Mouse (Mus musculus) B cell, adult 2 months (primary cell): ENCODE measurements around the gene Gprasp1.

Experiments
- DNase-seq, 2 experiments: peaks; one replicate each; pipeline ENCODE4 v3.0.0; 2022

Gprasp1 gene

GRCm38 (mm10) chrX:135838521-135839360, 96.2 kb downstream of the Gprasp1 start, which contains the start of gene Gprasp2:
Gene Gprasp2, plus strand, starts transcription at chrX:135839034.
- DNase-seq: peak in 1 of 2 experiments; percentile 7

DNA sequence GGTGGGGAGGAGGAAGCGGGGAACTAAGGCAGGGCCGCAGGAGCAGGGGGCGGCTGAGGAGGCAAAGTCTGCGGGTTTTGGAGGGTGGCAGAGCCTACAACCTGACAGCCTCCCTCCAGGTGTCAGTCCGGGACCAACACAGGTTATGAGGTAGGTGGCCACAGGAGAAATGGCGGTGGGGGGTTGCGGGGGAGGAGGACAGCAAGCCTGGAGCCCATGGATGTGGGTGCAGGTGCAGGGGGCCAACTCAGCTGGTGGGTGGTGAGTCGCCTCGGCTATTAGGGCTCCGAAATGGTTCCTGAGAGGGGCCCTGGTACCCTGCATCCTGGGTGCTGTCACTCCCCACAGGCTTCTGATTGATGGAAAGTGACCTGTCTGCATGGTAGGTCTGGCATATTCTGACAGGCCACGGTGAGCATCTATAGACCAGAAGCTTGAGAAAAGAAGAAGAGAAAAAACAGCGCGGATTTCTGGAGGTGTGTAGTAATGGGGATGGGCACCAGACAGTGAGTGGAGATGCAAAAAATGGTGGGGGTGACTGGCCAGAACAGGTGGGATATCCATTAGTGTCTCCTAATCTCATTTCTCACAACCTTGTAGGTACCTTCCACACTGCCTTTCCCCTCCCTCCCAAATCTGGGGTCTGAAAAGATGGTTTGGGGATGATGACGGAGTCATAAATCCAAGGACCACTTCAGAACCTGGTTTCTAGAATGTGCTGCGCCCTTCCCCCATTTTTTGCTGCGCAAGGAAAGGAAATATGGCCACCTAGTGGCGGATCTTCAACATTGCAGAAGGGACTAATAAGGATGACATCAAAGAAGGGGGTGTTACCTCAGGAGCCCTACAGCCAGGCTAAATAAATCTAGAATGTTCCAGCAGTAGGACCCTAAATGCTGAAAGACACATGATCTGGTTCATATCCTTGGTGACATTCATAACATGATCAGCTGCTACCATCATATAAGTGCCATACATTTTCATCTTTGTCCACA, 97.2 kb downstream of the Gprasp1 start:
- DNase-seq: peak; percentile 39 to 50
